Mouse (Mus musculus): ENCODE measurements around the gene Tcn2. TPM values are rescaled to one million over a fixed set of nuclear protein-coding genes. Genes with fewer than 3 reads are reported as not detected.
A peak's percentile ranks its signal among the peaks of the same experiment; 100 is the strongest.

The Tcn2 gene
- total and polyA plus RNA-seq, 3 experiments: 1.3 to 8.6 (median 2.5) TPM

- peak; percentile 67 for DNase-seq (ENCODE audit: extremely low read depth)
- TF ChIP-seq ELF1 (IDR thresholded peaks at IDR 0.05; ENCODE audit: low read depth, low read length) (no peak), NRF1 (IDR thresholded peaks at IDR 0.05; ENCODE audit: low read depth, low read length) (no peak), MYC (IDR thresholded peaks at IDR 0.05; ENCODE audit: low read depth, low read length) (peak; percentile 5; the same call in 1 of the 2 replicates), NELFE (IDR thresholded peaks at IDR 0.05; ENCODE audit: low read depth, low read length) (no peak), ZKSCAN1 (IDR thresholded peaks at IDR 0.05; ENCODE audit: borderline replicate concordance, low read depth, low read length) (no peak), CHD2 (IDR thresholded peaks at IDR 0.05; ENCODE audit: low read length) (no peak), JUN (IDR thresholded peaks at IDR 0.05; ENCODE audit: insufficient read depth, low read depth, low read length) (peak; percentile 7; the same call in 1 of the 2 replicates), ZMIZ1 (IDR thresholded peaks at IDR 0.05; ENCODE audit: low read depth, low read length) (no peak), SMC3 (IDR thresholded peaks at IDR 0.05; ENCODE audit: low read depth, low read length) (no peak), BHLHE40 (IDR thresholded peaks at IDR 0.05; ENCODE audit: low read depth, low read length) (peak; percentile 77), JUND (conservative IDR thresholded peaks at IDR 0.05; ENCODE audit: low read depth, low read length) (peak; percentile 45), SIN3A (IDR thresholded peaks at IDR 0.05; ENCODE audit: low read length) (no peak), RCOR1 (conservative IDR thresholded peaks at IDR 0.05; ENCODE audit: low read depth, low read length) (no peak), MEF2A (IDR thresholded peaks at IDR 0.05; ENCODE audit: borderline replicate concordance, low read depth, low read length) (no peak), E2F4 (IDR thresholded peaks at IDR 0.05; ENCODE audit: insufficient replicate concordance, low read depth, low read length) (no peak), MAFK (IDR thresholded peaks at IDR 0.05; ENCODE audit: insufficient replicate concordance, low read length) (0 out of 2 replicates have a peak, but pooled peaks have one; percentile 31), MAX (IDR thresholded peaks at IDR 0.05; ENCODE audit: low read length) (no peak), CHD1 (IDR thresholded peaks at IDR 0.05; ENCODE audit: low read depth, low read length) (no peak), ZNF384 (IDR thresholded peaks at IDR 0.05; ENCODE audit: low read depth, low read length) (no peak), MAZ (IDR thresholded peaks at IDR 0.05; ENCODE audit: low read depth, low read length) (no peak), TCF12 (IDR thresholded peaks at IDR 0.05; ENCODE audit: low read depth, low read length) (0 out of 2 replicates have a peak, but pooled peaks have one; percentile 40), IRF4 (IDR thresholded peaks at IDR 0.05; ENCODE audit: low read depth, low read length) (peak; percentile 13; the same call in 1 of the 2 replicates), KAT2A (IDR thresholded peaks at IDR 0.05; ENCODE audit: insufficient replicate concordance, low read length) (no peak), MXI1 (IDR thresholded peaks at IDR 0.05; ENCODE audit: low read depth, low read length) (no peak), UBTF (IDR thresholded peaks at IDR 0.05; ENCODE audit: low read depth, low read length) (no peak), PAX5 (IDR thresholded peaks at IDR 0.05; ENCODE audit: low read length) (no peak), GABPA (IDR thresholded peaks at IDR 0.05; ENCODE audit: insufficient replicate concordance, low read depth, low read length) (no peak), EP300 (IDR thresholded peaks at IDR 0.05; ENCODE audit: low read length) (peak; percentile 75), ETS1 (conservative IDR thresholded peaks at IDR 0.05; ENCODE audit: low read depth, low read length) (peak; percentile 35; the same call in 1 of the 2 replicates), ZC3H11A (IDR thresholded peaks at IDR 0.05; ENCODE audit: low read depth, low read length) (no peak), TBP (conservative IDR thresholded peaks at IDR 0.05; ENCODE audit: low read depth, low read length) (no peak), HCFC1 (IDR thresholded peaks at IDR 0.05; ENCODE audit: low read depth, low read length) (no peak)
- no peak overlapping the region for H3K27ac ChIP-seq (ENCODE audit: insufficient read depth, low read depth)
- H3K79me2 ChIP-seq (replicated peaks; ENCODE audit: control insufficient read depth, extremely low read depth, insufficient read depth, poor library complexity, severe bottlenecking): no peaks in the 10 kb centered on the region
- in situ Hi-C loops (cut with MboI; ENCODE audit: low pct_ligation_motif_present, low pct_unique_long_range_greater_than_20kb, low sequenced_read_pairs): no loop called here
- dilution Hi-C loops (cut with MboI; ENCODE audit: extremely low pct_ligation_motif_present, extremely low pct_unique_long_range_greater_than_20kb, low sequenced_read_pairs): no loop called here
- H3K4me1 ChIP-seq (ENCODE audit: control insufficient read depth in 1 of 2, insufficient read depth in 2 of 2): peaks cover 0 to 23% of the 10 kb centered on the region in 2 experiments; a peak in 2 of 4 replicates
- peaks cover 12 to 25% of the 10 kb centered on the region in 2 experiments for H3K36me3 ChIP-seq (replicated peaks in 1 of 2; ENCODE audit: control insufficient read depth in 1 of 2, insufficient read depth in 1 of 2, low read length in 1 of 2)
- peaks cover 3% of the 10 kb centered on the region for H3K27me3 ChIP-seq (replicated peaks)
- peak overlapping the region; percentile 69; the same call in 1 of the 2 replicates for H3K4me2 ChIP-seq (ENCODE audit: insufficient read depth, low read depth, poor library complexity, severe bottlenecking)
- H3K4me3 ChIP-seq (replicated peaks in 1 of 3; ENCODE audit: low read depth in 2 of 3, low read length in 2 of 3, poor library complexity in 1 of 3): peak overlapping the region in 2 of 3 experiments; percentile 57 to 87
- no peaks in the 10 kb centered on the region for H3K9me3 ChIP-seq (replicated peaks; ENCODE audit: low read length)
- peak overlapping the region; percentile 77 for H3K9ac ChIP-seq (ENCODE audit: insufficient read depth, low read depth)
These were observed 38.0 kb downstream of the Tcn2 start for GRCm38 (mm10) chr11:3893970-3894369.

Data from CH12.LX (cell line).